Mouse (Mus musculus): Measurements from ENCODE around the gene Rxrb. TPM values are rescaled to one million over a fixed set of nuclear protein-coding genes. Genes with fewer than 3 reads are reported as not detected.
A peak's percentile ranks its signal among the peaks of the same experiment; 100 is the strongest.

Gene Rxrb
- total and polyA plus RNA-seq, 3 experiments, result 27.0 to 47.7 (median 36.9) TPM

DNA sequence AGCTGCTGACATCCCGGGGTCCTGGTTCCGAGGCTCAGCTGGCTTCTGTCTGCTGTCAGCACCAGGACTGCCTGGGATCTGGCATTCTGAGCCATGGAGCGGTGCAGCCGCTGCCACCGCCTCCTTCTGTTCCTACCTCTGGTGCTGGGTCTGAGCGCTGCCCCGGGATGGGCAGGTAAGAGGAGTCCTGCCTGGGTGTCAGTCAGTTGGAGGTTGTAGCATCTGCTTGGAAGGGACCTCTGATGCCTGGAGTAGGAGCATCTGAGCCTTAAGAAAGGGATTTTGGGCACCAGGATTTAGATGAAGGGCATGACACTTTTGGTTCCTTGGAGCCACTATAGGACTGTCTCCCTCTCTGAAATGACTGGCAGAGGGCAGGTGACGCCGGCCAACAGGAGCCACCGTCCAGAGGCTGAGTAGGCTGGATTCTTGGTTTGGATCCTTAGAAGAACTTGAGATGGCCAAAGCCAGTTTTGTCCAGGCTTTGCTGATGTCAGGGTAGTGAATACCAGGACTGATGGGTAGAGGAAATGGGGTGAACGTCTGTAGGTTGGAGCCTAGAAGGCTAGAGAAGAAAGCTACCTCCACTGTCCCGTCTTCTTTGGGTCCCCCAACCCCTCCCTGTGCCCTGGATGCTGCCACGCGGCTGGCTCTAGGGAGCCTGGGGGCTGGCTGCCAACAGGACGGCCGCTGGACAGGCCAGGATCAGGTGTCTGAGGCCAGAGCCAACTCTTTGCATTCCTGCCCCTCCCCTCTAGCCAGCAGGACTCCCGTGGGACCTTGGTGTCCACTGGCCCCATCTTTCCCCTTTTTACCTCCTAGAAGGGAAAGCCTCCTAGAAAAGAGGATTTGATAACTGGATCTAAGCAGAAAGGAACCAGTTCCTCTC is 8.2 kb downstream of the Rxrb start:
- Histone ChIP-seq H3K4me2 (ENCODE audit: insufficient read depth, low read depth, poor library complexity, severe bottlenecking) (no peak overlapping the region), H3K36me3 (replicated peaks in 1 of 2; ENCODE audit: control insufficient read depth in 1 of 2, insufficient read depth in 1 of 2, low read length in 1 of 2) (peaks cover 44 to 86% of the 10 kb centered on the region in 2 experiments), H3K9ac (ENCODE audit: insufficient read depth, low read depth) (no peak overlapping the region), H3K9me3 (replicated peaks; ENCODE audit: low read length) (no peaks in the 10 kb centered on the region), H3K4me3 (replicated peaks in 1 of 3; ENCODE audit: low read depth in 2 of 3, low read length in 2 of 3, poor library complexity in 1 of 3) (no peak overlapping the region), H3K27ac (ENCODE audit: insufficient read depth, low read depth) (no peak overlapping the region), H3K79me2 (replicated peaks; ENCODE audit: control insufficient read depth, extremely low read depth, insufficient read depth, poor library complexity, severe bottlenecking) (no peaks in the 10 kb centered on the region), H3K4me1 (ENCODE audit: control insufficient read depth in 1 of 2, insufficient read depth in 2 of 2) (peaks cover 3 to 8% of the 10 kb centered on the region in 2 experiments; a peak in 2 of 4 replicates), H3K27me3 (replicated peaks) (no peaks in the 10 kb centered on the region)
- no peak for DNase-seq (ENCODE audit: extremely low read depth)
- no peak for TF ChIP-seq CHD2 (IDR thresholded peaks at IDR 0.05; ENCODE audit: low read length)
- 0 out of 2 replicates have a peak, but pooled peaks have one; percentile 59 for TF ChIP-seq POLR2AphosphoS2 (IDR thresholded peaks at IDR 0.05; ENCODE audit: low read depth, low read length)
- in situ Hi-C loops (cut with MboI; ENCODE audit: low pct_ligation_motif_present, low pct_unique_long_range_greater_than_20kb, low sequenced_read_pairs), result no loop called here
- dilution Hi-C loops (cut with MboI; ENCODE audit: extremely low pct_ligation_motif_present, extremely low pct_unique_long_range_greater_than_20kb, low sequenced_read_pairs), result no loop called here

DNA sequence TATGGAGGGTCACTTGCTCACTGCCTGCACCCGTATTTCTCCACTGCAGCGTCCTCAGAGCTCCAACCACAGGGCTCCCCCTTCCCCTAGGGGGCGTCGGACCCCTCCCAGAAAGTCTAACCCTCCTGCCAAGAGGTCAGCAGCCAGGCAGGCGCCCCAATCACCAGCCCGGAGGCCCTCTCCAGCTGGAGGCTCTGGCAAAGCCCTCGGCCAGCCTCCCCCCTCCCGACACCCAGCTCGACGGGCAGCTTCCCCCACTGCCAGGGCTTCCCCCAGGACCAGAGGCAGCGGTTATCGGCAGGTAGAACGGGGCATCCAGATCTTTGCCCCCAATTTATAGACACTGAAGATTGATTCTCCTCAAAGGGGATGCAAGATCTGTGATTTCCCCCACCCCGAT is 14.3 kb downstream of the Rxrb start:
- Histone ChIP-seq H3K27ac (ENCODE audit: insufficient read depth, low read depth) (no peak overlapping the region), H3K79me2 (replicated peaks; ENCODE audit: control insufficient read depth, extremely low read depth, insufficient read depth, poor library complexity, severe bottlenecking) (no peaks in the 10 kb centered on the region), H3K27me3 (replicated peaks) (no peaks in the 10 kb centered on the region), H3K4me1 (ENCODE audit: control insufficient read depth in 1 of 2, insufficient read depth in 2 of 2) (peaks cover 0 to 11% of the 10 kb centered on the region in 2 experiments; a peak in 2 of 4 replicates), H3K9ac (ENCODE audit: insufficient read depth, low read depth) (no peak overlapping the region), H3K4me2 (ENCODE audit: insufficient read depth, low read depth, poor library complexity, severe bottlenecking) (no peak overlapping the region), H3K4me3 (replicated peaks in 1 of 3; ENCODE audit: low read depth in 2 of 3, low read length in 2 of 3, poor library complexity in 1 of 3) (no peak overlapping the region), H3K9me3 (replicated peaks; ENCODE audit: low read length) (peaks cover 19% of the 10 kb centered on the region), H3K36me3 (replicated peaks in 1 of 2; ENCODE audit: control insufficient read depth in 1 of 2, insufficient read depth in 1 of 2, low read length in 1 of 2) (peaks cover 52 to 94% of the 10 kb centered on the region in 2 experiments)
- dilution Hi-C loops (cut with MboI; ENCODE audit: extremely low pct_ligation_motif_present, extremely low pct_unique_long_range_greater_than_20kb, low sequenced_read_pairs), result no loop called here
- in situ Hi-C loops (cut with MboI; ENCODE audit: low pct_ligation_motif_present, low pct_unique_long_range_greater_than_20kb, low sequenced_read_pairs), result no loop called here
- no peak for DNase-seq (ENCODE audit: extremely low read depth)
- no peak for TF ChIP-seq POLR2A (IDR thresholded peaks at IDR 0.05; ENCODE audit: low read depth, low read length)
- no peak for TF ChIP-seq SIN3A (IDR thresholded peaks at IDR 0.05; ENCODE audit: low read length)
- TF ChIP-seq CHD2 (IDR thresholded peaks at IDR 0.05; ENCODE audit: low read length), result no peak
- no peak for TF ChIP-seq PAX5 (IDR thresholded peaks at IDR 0.05; ENCODE audit: low read length)
- no peak for TF ChIP-seq CTCF (conservative IDR thresholded peaks at IDR 0.05 in 1 of 2, IDR thresholded peaks at IDR 0.05 in 1 of 2; ENCODE audit: low read depth in 2 of 2, low read length in 2 of 2)
- TF ChIP-seq MEF2A (IDR thresholded peaks at IDR 0.05; ENCODE audit: borderline replicate concordance, low read depth, low read length), result no peak
- no peak for TF ChIP-seq MAZ (IDR thresholded peaks at IDR 0.05; ENCODE audit: low read depth, low read length)
- TF ChIP-seq NELFE (IDR thresholded peaks at IDR 0.05; ENCODE audit: low read depth, low read length), result no peak

DNA sequence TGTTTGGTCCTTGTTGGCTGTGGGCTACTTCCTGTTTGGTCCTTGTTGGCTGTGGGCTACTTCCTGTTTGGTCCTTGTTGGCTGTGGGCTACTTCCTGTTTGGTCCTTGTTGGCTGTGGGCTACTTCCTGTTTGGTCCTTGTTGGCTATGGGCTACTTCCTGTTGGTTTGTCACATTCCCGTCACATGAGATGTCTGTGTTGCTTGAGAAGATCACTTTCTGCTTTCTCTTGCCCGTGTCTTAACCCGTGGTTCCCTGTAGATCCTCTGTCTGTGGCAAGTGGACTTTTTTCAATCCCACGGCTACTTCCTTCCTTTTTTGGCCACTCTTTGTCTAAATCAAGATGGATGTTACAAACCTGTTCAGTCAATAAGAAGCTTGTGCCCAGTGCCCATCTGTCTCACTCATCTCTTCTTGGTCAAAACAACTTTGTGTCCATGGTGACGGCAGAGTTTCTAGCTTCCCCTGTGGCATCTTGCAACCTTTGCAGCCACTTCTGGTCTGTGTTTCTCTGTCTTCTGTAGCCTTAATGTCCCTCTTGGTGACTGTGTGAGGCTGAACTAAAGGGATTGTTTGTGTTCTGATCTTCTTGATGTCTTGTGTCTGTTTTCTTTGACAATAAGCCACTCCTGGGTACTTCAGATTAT is 15.9 kb downstream of the Rxrb start:
- no peak overlapping the region for H3K4me2 ChIP-seq (ENCODE audit: insufficient read depth, low read depth, poor library complexity, severe bottlenecking)
- H3K27ac ChIP-seq (ENCODE audit: insufficient read depth, low read depth), result no peak overlapping the region
- no peak overlapping the region for H3K9ac ChIP-seq (ENCODE audit: insufficient read depth, low read depth)
- no peaks in the 10 kb centered on the region for H3K27me3 ChIP-seq (replicated peaks)
- no peak overlapping the region for H3K4me3 ChIP-seq (replicated peaks in 1 of 3; ENCODE audit: low read depth in 2 of 3, low read length in 2 of 3, poor library complexity in 1 of 3)
- peaks cover 19% of the 10 kb centered on the region for H3K9me3 ChIP-seq (replicated peaks; ENCODE audit: low read length)
- TF ChIP-seq NELFE (IDR thresholded peaks at IDR 0.05; ENCODE audit: low read depth, low read length) (no peak), JUN (IDR thresholded peaks at IDR 0.05; ENCODE audit: insufficient read depth, low read depth, low read length) (no peak), EP300 (IDR thresholded peaks at IDR 0.05; ENCODE audit: low read length) (no peak), ELF1 (IDR thresholded peaks at IDR 0.05; ENCODE audit: low read depth, low read length) (0 out of 2 replicates have a peak, but pooled peaks have one; percentile 50), PAX5 (IDR thresholded peaks at IDR 0.05; ENCODE audit: low read length) (no peak)
- dilution Hi-C loops (cut with MboI; ENCODE audit: extremely low pct_ligation_motif_present, extremely low pct_unique_long_range_greater_than_20kb, low sequenced_read_pairs) (no loop called here), in situ Hi-C loops (cut with MboI; ENCODE audit: low pct_ligation_motif_present, low pct_unique_long_range_greater_than_20kb, low sequenced_read_pairs) (no loop called here)
- H3K4me1 ChIP-seq (ENCODE audit: control insufficient read depth in 1 of 2, insufficient read depth in 2 of 2), result peaks cover 0 to 11% of the 10 kb centered on the region in 2 experiments; a peak in 2 of 4 replicates
- no peak for DNase-seq (ENCODE audit: extremely low read depth)
- H3K79me2 ChIP-seq (replicated peaks; ENCODE audit: control insufficient read depth, extremely low read depth, insufficient read depth, poor library complexity, severe bottlenecking), result no peaks in the 10 kb centered on the region
- H3K36me3 ChIP-seq (replicated peaks in 1 of 2; ENCODE audit: control insufficient read depth in 1 of 2, insufficient read depth in 1 of 2, low read length in 1 of 2), result peaks cover 68 to 98% of the 10 kb centered on the region in 2 experiments

All from CH12.LX (cell line).